Mouse (Mus musculus) right cerebral cortex, adult 2 months (tissue): ENCODE measurements around the gene Tmtc1.

ENCODE experiments used
- DNase-seq, 2 experiments: peaks; one replicate each; pipeline ENCODE4 v3.0.0; 2021 to 2022; ENCODE audit warnings: low spot score in 2 of 2

Tmtc1 gene

DNA sequence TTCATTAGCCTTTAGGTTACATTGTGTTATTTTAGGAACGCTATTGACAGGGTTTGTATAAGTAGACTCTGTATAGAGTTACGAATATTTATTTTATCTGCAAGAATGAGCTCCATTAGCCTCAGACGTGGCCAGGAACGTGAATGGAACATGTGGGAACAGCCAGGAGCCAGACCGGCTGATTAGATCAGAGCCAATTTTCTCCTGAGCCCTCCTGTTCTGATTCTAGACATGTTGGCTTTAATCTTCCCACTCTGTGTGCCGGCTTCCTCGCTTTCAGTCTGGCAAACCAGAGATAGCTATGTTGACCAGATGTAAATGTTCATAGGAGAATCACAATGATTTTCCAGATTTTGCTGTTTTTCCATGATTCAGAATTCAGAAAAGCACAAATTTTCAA, 22.6 kb downstream of the Tmtc1 start:
- no peak for DNase-seq

DNA sequence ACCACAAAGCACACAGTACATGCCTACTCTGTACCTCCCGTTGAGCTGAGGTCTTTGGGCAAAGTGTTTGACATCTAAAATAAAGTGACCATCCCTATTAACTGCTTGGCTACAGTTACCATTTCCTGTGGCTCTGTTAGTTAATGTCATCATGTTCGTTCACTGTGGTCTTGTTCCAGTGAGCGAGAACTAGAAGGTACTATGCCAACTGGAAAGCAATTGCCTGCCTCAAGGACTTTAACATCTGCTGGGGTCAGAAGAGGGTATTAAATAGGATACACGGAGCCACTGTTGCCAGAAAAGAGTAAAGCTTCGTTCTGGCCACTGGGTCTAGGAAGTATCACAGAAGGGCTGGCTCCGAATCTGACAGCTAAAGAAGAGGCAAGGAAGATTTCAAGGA, 23.8 kb downstream of the Tmtc1 start:
- no peak for DNase-seq

DNA sequence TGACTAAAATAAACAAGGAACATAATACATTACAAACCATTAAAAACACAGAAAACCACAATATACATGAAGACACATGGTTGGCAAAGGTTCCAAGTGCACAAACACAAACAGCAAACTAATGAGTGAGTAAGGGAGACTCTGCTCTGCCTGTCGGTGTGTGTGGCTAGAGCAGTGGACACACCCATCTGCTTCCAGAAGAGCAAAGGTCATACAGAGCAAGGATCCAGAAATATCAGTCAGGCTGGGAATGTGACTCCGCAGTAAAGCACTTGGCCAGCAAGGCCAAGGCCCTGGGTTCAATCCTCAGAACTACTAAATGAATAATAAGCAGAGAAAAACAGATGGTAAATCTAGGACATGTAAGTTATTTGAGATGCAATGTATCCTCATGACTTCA, 27.6 kb downstream of the Tmtc1 start:
- DNase-seq, result no peak

DNA sequence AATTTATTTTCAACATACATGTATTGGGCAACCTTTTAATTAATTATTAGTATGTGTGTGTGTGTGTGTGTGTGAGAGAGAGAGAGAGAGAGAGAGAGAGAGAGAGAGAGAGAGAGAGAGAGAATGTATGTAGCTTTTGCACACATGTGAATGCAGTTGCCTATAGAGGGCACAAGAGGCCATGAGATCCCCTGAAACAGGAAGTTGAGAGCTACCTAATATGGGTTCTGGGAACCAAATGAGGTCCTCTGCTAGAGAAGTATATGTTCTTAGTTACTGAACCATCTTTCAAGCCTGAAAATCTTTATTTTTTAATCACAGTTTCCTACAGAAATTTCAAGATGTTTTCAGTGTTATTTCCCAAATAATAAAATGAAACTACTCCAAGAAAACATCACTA, 30.6 kb downstream of the Tmtc1 start:
- no peak for DNase-seq

DNA sequence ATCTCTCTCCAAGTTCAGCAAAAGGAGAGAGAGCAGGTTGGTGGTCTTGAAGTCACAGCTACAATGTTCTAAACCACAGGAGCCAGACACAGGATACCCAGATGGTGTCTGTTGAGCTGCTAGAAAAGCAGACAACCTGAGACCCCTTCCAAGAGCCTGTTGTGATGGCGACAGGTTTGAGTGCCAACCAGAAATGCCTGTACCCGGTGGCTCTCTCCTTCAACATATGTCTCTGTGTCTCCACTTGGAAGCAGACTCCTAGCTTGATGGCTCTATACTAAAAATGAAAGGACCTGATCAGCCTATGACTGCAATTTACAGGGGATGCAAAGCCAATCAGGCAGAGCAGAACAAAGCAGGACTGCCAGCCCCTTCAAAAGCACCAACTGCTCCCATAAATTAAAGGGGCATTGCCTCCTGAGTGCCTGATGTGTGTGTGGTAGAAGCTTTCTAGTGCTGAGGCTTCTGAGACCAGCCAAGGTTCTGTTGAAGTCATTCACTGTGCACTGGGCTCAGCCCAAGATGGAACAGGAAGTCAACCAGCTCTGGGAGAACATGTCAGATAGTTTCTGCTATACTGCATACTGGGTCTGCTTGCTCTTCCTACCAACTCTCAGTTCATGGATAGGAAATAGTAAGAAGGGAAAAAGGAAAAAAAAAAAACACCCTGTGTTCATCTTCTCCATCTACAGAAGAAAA, 37.2 kb downstream of the Tmtc1 start:
- no peak for DNase-seq

DNA sequence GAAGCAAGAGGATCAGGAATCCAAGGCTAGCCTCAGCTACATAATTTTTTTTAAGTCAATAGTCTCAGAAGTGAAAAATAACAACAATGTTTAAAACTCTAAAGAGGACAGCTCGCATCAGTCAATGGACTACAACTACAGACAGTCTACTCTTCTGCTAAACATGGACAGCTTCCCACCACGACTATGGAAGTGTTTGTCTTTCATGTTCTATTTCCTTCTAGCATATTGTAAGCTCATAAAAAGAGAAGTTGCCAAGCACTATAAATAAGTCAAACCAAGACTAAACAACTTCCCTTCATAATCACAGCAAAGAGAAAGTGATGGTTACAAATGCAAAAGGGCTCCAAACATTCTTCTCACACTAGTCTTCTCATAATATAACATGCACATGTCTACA, 38.6 kb downstream of the Tmtc1 start:
- DNase-seq, result no peak

DNA sequence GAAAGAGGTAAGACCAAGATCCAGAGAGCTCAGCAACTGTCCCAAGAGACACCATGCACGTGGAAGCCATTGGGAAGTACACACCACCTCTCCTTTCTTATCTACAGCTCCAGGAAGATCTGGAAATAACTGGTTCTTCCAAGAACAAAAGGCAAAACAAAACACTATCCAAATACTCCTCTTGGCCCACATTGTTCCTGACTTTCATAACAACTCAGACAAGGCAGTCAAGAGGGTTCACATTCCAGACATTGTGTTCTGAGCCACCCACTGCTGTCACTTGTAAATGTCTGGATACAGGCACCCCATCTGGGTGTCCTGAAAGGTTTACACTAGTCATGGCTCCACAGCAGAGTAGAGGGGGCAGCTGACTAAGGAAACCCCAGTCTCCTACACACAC, 39.7 kb downstream of the Tmtc1 start:
- no peak for DNase-seq

DNA sequence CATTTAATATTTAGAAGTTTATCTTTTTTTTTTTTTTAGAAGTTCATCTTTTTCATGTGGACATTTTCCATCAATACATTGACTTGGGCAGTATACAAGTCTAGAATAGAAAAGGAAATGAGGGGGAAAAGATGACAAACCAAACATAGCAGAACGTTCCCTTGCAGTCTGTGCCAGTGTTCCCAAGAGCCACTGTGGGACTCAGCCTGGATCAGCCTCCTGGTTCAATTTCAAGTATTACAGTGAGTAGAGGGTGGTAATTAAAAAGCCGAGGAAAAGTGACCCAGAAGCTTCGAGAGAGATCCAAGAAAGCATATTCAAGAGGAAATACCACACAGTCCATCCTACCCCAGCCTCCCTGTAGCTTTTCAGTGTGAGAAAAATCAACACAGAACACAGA, 40.4 kb downstream of the Tmtc1 start:
- DNase-seq, result no peak

DNA sequence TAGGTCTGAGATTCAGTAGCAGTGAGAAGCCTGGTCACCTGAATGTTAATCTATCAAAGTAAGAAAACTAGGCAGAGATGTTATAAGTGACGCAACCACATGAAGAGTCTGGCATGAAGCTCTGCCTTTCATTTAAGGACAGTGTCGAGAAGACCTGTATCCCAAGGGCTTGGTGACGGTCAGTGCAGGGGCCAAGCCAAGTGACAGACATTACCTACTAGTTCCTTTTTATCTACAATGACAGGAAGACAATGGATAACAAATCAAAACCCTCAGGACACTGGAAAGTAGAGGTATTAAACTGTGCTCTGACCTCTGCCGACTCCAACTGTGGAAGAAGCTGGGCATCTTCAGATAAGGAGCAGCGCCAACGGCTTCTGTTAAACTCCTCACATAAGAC, 43.2 kb downstream of the Tmtc1 start:
- DNase-seq, result no peak

DNA sequence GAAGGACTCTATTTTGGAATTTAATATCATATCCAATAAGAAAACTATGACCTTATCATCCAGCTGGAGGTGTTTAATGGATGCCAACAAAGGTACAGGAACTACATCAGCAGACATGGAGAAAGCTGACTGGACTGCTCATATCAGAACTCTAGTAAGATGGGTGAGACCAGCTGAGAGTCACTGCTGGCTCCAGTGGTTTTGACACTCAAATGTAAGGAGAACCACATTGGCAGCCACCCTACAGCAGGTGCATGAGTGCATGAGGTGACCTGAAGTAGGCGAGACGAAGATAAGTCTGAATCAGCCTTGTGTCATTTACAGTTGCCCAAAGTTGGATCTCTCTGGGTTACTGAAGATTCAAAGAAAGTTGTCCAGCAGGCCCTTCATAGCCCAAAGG, 44.6 kb downstream of the Tmtc1 start:
- no peak for DNase-seq

DNA sequence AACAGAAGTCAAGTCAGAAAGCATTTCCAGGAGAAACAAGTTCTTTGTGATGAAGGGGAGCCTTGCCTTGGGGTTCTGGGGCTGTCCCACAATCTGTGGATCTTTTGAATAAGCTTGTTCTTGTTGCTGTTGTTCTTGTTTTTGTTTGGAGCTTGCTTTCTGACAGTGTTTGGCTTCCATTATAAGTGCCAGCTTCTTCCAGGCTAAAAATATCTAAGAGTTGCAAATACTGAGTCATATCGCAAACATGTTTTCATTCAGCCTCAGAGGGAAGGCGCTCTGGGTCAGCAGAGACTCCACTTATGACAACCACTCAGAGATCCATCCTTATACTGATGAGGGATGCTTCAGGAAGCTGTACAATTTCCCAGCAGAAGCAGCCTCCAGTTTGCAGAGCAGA, 45.3 kb downstream of the Tmtc1 start:
- DNase-seq, result no peak

DNA sequence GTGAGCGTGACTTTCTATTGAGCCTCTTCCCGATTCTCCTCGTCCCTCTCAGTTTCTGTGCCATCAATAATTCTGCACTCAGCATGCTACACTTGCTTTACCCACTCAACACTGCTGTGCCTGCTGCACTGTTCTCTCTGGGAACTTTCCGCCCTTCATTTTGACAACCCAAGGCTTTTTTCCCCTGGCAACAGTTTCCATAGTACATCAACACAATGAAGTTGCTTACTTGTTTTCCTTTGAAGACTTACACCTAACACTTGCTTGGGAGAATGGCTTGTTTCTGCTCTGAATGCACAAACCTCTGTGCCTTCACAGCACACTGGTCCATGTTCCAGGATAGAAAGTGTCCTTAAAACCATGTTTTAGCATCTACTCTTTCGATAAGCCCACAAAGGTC, 46.9 kb downstream of the Tmtc1 start:
- DNase-seq, result no peak

DNA sequence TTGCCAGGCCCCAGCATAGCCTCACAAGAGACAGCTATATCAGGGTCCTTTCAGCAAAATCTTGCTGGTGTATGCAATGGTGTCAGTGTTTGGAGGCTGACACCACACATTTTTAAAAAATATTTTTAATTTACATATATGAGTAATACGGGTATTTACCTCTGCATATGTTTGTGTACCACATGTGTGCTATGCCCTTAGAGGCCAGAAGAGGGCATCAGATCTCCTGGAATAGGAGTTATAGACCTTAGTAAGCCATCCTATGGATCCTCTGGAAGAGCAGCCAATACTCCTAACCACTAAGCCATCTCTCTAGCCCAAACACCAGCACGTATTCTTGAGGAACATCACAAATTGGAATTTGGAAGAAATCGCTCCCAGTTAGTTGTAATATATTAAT, 48.9 kb downstream of the Tmtc1 start:
- DNase-seq, result no peak

DNA sequence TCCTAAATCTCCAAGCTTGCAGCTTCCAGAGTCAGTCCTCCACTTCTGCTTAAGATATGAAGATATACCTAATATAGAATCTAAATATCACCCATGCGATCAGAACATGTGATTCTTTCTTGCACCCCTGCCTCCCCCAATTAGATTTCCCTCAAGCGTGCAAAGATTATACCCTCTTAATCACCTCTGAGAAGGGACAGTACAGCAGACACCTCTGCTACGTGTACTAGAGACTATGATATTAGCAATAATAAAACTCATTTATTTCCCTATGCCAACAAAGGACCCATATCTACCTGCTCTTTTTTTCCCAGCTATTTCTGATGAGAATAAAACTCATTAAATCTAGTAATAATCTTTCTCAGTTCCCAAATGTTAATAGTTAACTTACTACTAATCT, 49.9 kb downstream of the Tmtc1 start:
- DNase-seq, result no peak

DNA sequence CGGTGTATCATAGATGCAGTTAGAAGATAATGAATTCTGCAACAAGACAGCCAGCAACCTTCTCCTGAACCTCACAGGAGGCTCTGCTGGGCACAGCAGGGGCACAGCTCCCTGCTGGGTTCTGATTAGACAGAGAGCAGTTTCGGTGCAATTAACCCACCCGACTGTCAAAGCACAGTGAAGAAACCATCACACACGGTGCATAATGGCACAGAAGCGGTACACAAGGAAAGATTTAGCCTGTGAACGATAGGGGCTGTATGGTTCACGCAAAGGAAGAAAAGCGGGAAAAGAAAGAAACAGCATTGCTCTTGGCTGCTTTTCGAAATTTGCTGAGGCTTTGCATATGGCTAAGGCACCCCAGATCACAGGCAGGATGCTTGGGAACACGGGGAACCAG, 52.0 kb downstream of the Tmtc1 start:
- DNase-seq, result no peak

DNA sequence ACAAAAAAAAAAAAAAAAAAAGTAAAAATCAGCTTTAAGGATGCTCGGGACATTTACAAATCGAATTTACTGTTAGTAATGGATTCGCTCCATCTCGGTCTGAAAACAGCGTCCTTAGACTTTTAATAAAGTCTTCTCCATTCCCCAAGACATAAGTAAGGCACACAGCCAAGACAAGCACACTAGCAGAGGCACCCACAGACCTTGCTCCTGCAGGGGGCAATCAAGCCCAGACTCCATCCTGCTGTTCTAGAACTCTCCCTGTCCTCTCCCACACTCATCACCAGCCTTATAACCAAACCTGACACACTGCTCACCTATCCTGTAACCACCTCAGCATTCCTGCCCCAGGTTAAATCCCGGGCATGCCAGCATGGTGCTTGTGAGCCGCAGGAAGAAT, 52.9 kb downstream of the Tmtc1 start:
- DNase-seq, result no peak

DNA sequence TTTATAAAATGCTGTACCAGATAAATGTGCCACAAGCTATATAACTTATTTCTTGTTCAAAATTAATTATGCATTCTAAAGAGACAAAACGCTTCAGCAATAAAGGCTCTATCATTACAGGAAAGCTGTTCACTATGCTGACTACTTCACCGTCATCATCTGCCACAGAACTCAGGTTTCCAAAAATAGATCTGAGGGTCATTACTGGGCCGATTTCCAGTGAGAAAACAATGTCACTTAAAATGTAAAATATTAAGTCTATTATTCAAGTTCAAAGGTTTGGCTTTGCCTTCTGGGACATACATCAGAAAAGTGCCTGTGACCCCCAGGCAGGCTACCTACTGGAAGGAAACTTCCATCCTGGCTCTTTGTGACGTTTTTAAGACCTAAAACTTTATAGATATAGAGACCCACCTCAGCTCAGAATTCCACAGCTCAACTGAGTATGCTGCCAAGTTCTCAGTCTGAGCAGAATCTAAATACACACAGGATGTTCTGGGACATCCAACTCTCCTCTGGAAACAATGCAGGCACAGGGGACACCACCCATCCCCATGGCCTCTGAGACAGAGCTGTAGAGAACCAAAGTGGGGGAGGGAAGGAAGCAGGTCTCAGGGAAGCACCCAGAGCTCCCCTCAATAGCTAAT, 53.4 kb downstream of the Tmtc1 start:
- DNase-seq, result no peak

DNA sequence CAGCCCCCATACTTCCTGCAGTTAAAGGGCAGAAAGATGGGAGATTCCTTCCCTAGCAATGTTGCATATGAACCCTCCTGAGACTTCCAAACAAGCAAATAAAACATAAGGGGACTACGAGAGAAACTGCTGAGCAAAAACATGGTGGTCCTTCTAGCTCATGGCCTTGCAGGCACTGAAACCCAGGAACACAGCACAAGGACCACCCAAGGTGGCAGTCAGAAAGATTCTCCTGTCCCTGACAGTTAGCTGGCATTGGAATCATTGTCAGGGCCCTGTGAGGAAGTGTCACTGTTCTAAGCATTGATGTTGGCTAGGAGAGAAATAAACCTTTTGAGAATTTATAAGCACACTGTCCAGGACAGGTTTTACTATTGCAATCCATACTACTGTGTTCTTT, 56.2 kb downstream of the Tmtc1 start:
- no peak for DNase-seq

DNA sequence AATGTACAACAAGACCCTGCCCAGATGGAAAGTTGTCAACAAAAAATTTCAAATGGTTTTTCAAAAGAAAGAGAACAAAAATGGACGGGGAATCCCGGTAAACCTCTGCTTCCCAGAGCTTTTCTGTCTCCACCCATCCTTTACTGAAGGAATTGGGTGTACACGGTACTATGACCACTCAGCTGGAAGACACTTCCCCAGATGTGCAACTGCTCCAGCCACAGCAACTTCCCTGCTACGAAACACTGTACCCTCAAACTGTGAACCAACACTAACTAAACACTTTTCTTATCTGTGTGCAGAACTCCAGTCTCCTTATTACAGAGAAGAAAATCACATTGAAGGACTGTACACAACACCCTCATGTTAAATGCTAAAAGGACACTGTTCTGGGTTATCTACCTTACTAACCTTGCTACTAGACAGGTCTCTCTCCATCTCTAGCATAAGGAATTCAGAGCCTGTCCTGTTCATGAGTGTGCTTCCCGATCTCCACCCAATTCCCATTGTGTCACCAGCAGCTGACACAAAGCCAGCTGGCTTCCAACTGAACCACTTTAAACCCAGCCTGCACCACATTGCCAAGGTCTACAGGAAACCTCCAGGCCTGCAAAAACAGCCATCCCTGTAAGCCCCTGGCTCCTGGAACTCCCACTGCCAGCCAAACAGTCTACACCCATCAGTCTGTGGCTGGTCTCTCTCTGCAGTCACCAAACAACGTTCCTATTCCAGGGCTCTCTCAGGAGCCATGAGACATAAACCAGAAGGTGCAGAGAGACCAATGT, 59.9 kb downstream of the Tmtc1 start:
- no peak for DNase-seq

DNA sequence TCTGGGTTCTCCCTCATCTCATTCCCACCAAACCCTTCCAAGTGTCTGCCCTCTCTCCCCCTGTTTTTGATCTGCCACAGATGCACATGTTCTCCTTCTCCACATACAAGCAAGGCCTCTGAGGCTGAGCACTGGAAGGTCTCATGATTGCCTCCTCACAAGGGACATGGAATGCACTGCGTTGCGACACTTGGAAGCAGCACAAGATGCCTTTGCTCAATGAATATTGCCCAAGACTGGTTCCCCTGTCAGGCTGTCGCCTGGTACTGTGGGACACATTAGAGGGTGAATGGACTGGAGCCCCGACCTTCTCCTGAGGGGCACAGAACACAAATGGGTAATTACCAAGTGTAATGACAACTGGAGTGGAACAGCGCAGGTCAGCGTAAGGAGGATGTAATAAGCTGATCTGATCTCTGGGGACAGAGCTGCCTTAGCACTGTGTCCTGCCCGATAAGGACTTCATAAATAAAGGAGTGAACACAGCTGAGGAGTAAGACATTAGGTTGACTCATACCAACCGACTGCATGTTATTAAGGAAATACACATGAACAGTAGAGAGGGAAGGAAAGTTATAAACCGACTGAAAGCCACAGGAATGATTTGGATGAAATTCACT, 62.9 kb downstream of the Tmtc1 start:
- no peak for DNase-seq

DNA sequence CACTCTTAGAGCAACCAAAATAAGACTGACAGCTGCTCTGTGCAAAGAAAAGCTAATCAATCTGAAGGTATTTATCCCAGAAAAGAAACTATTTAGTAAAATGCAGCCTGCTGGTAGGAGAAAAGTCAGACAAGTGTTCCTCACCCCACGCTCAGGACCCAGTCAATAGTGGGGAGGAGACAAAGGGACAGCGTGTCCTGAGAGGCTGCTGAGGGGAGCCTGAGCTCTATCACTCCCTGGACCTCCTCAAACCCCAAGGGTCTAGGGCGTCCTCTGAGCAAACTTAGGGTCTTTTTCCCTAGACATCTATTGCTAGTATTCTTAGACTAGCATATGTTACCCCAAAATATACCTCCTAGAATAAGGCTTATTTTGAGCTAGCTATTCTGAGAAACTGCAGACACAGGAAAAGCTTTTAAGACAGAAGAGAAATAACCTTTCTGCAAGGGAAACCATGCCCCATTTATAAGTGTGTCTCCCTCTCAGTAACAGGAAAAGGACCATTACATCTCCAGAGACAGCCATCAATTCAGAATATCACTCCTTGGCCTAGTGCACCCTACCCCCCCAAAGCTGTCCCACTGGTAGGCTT, 68.5 kb downstream of the Tmtc1 start:
- DNase-seq, result no peak

DNA sequence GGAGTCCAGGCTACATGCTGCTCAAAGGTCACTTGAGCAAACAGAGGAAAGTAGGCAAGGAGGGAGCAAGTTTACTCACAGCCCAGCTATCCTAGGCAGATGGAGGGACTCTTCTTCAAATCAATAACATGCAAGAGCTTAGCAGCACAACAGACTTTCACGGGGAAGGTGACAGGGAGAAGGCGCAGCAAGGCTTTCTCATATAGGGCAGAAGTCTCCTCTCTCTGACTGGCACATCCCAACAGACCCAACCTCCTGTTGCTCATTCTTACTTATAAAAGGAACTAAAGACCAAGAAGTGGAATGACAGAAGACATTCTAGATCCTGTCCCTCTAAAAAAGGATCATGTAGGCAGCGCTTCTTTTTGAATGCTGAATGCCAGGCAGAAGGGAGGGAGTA, 69.2 kb downstream of the Tmtc1 start:
- no peak for DNase-seq
